Mouse (Mus musculus) stomach, postnatal 0 days (tissue): ENCODE data around the gene Nynrin. TPM values are rescaled to one million over a fixed set of nuclear protein-coding genes. Genes with fewer than 3 reads are reported as not detected.

ENCODE experiments used
- ATAC-seq: fragments of 200-750 bp; cut with Nextera tagmentation; 2 replicates; pipeline ENCODE4 v1.8.0; 2017; ENCODE audit not compliant: low FRiP score, low TSS enrichment
- DNase-seq: peaks from one replicate; pipeline ENCODE4 v3.0.0-alpha.2; 2016; ENCODE audit warnings: low spot score
- H3K27ac ChIP-seq: fragments of 300-500 bp; sonication (generic); replicated peaks from 2 replicates; pipeline ENCODE4 v1.5.1; 2014; ENCODE audit warnings: mild to moderate bottlenecking, control low read depth
- H3K27me3 ChIP-seq: fragments of 300-500 bp; sonication (generic); 2 replicates; pipeline ENCODE4 v1.6.1; 2014; ENCODE audit warnings: low read length; ENCODE audit not compliant: control insufficient read depth, insufficient read depth
- H3K36me3 ChIP-seq: fragments of 300-500 bp; sonication (generic); 2 replicates; pipeline ENCODE4 v1.6.1; 2014; ENCODE audit warnings: low read length, mixed read lengths; ENCODE audit not compliant: control insufficient read depth, insufficient read depth
- H3K4me1 ChIP-seq: fragments of 300-500 bp; sonication (generic); replicated peaks from 2 replicates; pipeline ENCODE4 v1.6.1; 2014; ENCODE audit warnings: antibody characterized with exemption; ENCODE audit not compliant: control insufficient read depth, insufficient read depth
- H3K4me2 ChIP-seq: fragments of 300-500 bp; sonication (generic); replicated peaks from 2 replicates; pipeline ENCODE4 v1.6.1; 2014; ENCODE audit warnings: low read depth, mild to moderate bottlenecking, control low read depth, moderate library complexity
- H3K4me3 ChIP-seq: fragments of 300-500 bp; sonication (generic); 2 replicates; pipeline ENCODE4 v1.5.1; 2014; ENCODE audit warnings: low read depth, low read length, control low read depth
- H3K9ac ChIP-seq: fragments of 300-500 bp; sonication (generic); 2 replicates; pipeline ENCODE4 v1.6.1; 2014; ENCODE audit warnings: mild to moderate bottlenecking, low read length, control low read depth, mixed read lengths
- H3K9me3 ChIP-seq: fragments of 300-500 bp; sonication (generic); 2 replicates; pipeline ENCODE4 v1.6.1; 2016; ENCODE audit warnings: low read length; ENCODE audit not compliant: control insufficient read depth
- CTCF ChIP-seq: IDR thresholded peaks from 2 replicates; pipeline ENCODE4 v1.5.1; 2016; ENCODE audit warnings: antibody characterized with exemption, low read depth, mild to moderate bottlenecking, moderate library complexity
- EP300 ChIP-seq: optimal IDR thresholded peaks from 2 replicates; pipeline ENCODE3; 2016; ENCODE audit warnings: antibody characterized with exemption
- WGBS: fragments of 180-500 bp; shearing (Covaris S2); extraction: QIAGEN DNeasy Blood & Tissue Kit; methylation state at CpG from one replicate; pipeline ENCODE4 v1.1.7; 2014; 5-methylcytosine and 5-hydroxymethylcytosine counted together
- polyA plus RNA-seq: library from polyadenylated mRNA; unstranded; fragments of >200 nt; fragmentation: Nextera tagmentation; extraction: Ambion mirVana; gene quantifications from 2 replicates; pipeline ENCODE4 v1.2.1, GENCODE M21; 2015

Nynrin gene
- polyA plus RNA-seq: 2.8 and 3.2 TPM in 2 replicates

- Histone ChIP-seq H3K4me1 (0 out of 2 replicates have a peak, but pooled peaks cover 4% of the 10 kb centered on the region), H3K27ac (peak within 1 kb of the TSS; percentile 92), H3K4me2 (peak within 1 kb of the TSS; percentile 84), H3K36me3 (no peaks in the 10 kb centered on the region), H3K27me3 (no peaks in the 10 kb centered on the region), H3K4me3 (peak within 1 kb of the TSS; percentile 58), H3K9ac (peak within 1 kb of the TSS; percentile 81), H3K9me3 (no peaks in the 10 kb centered on the region)
- peak; percentile 76 for DNase-seq
- WGBS: 4% methylated on average over 26 of the region's 33 CpGs
- ATAC-seq: peak; percentile 89
- TF ChIP-seq EP300 (no peak), CTCF (0 out of 2 replicates have a peak, but pooled peaks have one; percentile 7)
Observed at GRCm38 (mm10) chr14:55853621-55854285, at the start of gene Nynrin. TSS of gene Nynrin (plus strand) at chr14:55854010.

GRCm38 (mm10) chr14:55814885-55815284, 38.9 kb upstream of the Nynrin start:
- 18% methylated on average over 16 of the region's 16 CpGs for WGBS
- H3K9ac ChIP-seq: peak overlapping the region; percentile 28

GRCm38 (mm10) chr14:55815310-55815751, 38.5 kb upstream of the Nynrin start:
- no peaks in the 10 kb centered on the region; the same call in 1 of the 2 replicates for H3K4me1 ChIP-seq
- peak overlapping the region; percentile 60 for H3K4me2 ChIP-seq
- TF ChIP-seq EP300: no peak
- no peak for TF ChIP-seq CTCF
- H3K9me3 ChIP-seq: no peaks in the 10 kb centered on the region
- ATAC-seq (peak; percentile 93), DNase-seq (peak; percentile 83)
- peak overlapping the region; percentile 35 for H3K4me3 ChIP-seq
- H3K9ac ChIP-seq: peak overlapping the region; percentile 28
- H3K27me3 ChIP-seq: no peaks in the 10 kb centered on the region
- peak overlapping the region; percentile 67; the same call in 1 of the 2 replicates for H3K27ac ChIP-seq
- WGBS: 13% methylated on average over 17 of the region's 17 CpGs
- H3K36me3 ChIP-seq: no peaks in the 10 kb centered on the region

More at GRCm38 (mm10) chr14:55814885-55815284, 38.9 kb upstream of the Nynrin start:
- Histone ChIP-seq H3K27ac (peak overlapping the region; percentile 67; the same call in 1 of the 2 replicates), H3K4me3 (peak overlapping the region; percentile 35), H3K9me3 (no peaks in the 10 kb centered on the region), H3K4me2 (peak overlapping the region; percentile 60), H3K36me3 (no peaks in the 10 kb centered on the region), H3K27me3 (no peaks in the 10 kb centered on the region), H3K4me1 (no peaks in the 10 kb centered on the region; the same call in 1 of the 2 replicates)
- TF ChIP-seq CTCF (no peak), EP300 (no peak)
- DNase-seq (peak; percentile 77), ATAC-seq (peak; percentile 69)

- ATAC-seq (no peak), DNase-seq (no peak)
- H3K4me3 ChIP-seq: no peak overlapping the region
- no peaks in the 10 kb centered on the region; the same call in 1 of the 2 replicates for H3K4me1 ChIP-seq
- WGBS: 82% methylated on average over 7 of the region's 7 CpGs
- TF ChIP-seq CTCF: no peak
- no peak for TF ChIP-seq EP300
- H3K9ac ChIP-seq: no peak overlapping the region
- no peak overlapping the region for H3K27ac ChIP-seq
- H3K9me3 ChIP-seq: no peaks in the 10 kb centered on the region
- H3K27me3 ChIP-seq: no peaks in the 10 kb centered on the region
- no peak overlapping the region for H3K4me2 ChIP-seq
- H3K36me3 ChIP-seq: no peaks in the 10 kb centered on the region
Observed at GRCm38 (mm10) chr14:55819845-55820405, 33.9 kb upstream of the Nynrin start.

- DNase-seq (no peak), ATAC-seq (no peak)
- Histone ChIP-seq H3K9me3 (no peaks in the 10 kb centered on the region), H3K27ac (no peak overlapping the region), H3K4me2 (no peak overlapping the region), H3K4me3 (no peak overlapping the region), H3K27me3 (no peaks in the 10 kb centered on the region), H3K36me3 (no peaks in the 10 kb centered on the region), H3K4me1 (no peaks in the 10 kb centered on the region), H3K9ac (no peak overlapping the region)
- no peak for TF ChIP-seq CTCF
- WGBS: 84% methylated on average over 9 of the region's 9 CpGs
Observed at GRCm38 (mm10) chr14:55820576-55820975, 33.2 kb upstream of the Nynrin start.
